Mouse (Mus musculus) midbrain, postnatal 0 days (tissue): Measurements from ENCODE around the gene Ccne1. TPM values are rescaled to one million over a fixed set of nuclear protein-coding genes. Genes with fewer than 3 reads are reported as not detected.

Source experiments
- ATAC-seq: fragments of 200-750 bp; cut with Nextera tagmentation; 2 replicates; pipeline ENCODE4 v1.8.0; 2017; ENCODE audit warnings: moderate number of reproducible peaks, mild to moderate bottlenecking, moderate TSS enrichment, moderate library complexity; ENCODE audit not compliant: low FRiP score
- DNase-seq: peaks from one replicate; pipeline ENCODE4 v3.0.0-alpha.2; 2015; ENCODE audit warnings: low spot score
- H3K27ac ChIP-seq: fragments of 300-500 bp; sonication (generic); 2 replicates; pipeline ENCODE4 v1.5.1; 2014; ENCODE audit warnings: low read depth, mild to moderate bottlenecking, low read length, mixed read lengths
- H3K27me3 ChIP-seq: fragments of 300-500 bp; sonication (generic); 2 replicates; pipeline ENCODE4 v1.6.1; 2014; ENCODE audit warnings: low read length, control low read depth, mixed read lengths; ENCODE audit not compliant: insufficient read depth
- H3K36me3 ChIP-seq: fragments of 300-500 bp; sonication (generic); 2 replicates; pipeline ENCODE4 v1.6.1; 2014; ENCODE audit warnings: low read length, control low read depth, mixed read lengths; ENCODE audit not compliant: insufficient read depth
- H3K4me1 ChIP-seq: fragments of 300-500 bp; sonication (generic); 2 replicates; pipeline ENCODE4 v1.6.1; 2014; ENCODE audit warnings: mild to moderate bottlenecking, control low read depth, antibody characterized with exemption, low read length, mixed read lengths; ENCODE audit not compliant: insufficient read depth
- H3K4me2 ChIP-seq: fragments of 300-500 bp; sonication (generic); 2 replicates; pipeline ENCODE4 v1.6.1; 2014; ENCODE audit warnings: low read depth, mild to moderate bottlenecking, low read length, mixed read lengths; ENCODE audit not compliant: poor library complexity, severe bottlenecking
- H3K4me3 ChIP-seq: fragments of 300-500 bp; sonication (generic); 2 replicates; pipeline ENCODE4 v1.5.1; 2014; ENCODE audit warnings: low read depth, mild to moderate bottlenecking, low read length, moderate library complexity
- H3K9ac ChIP-seq: fragments of 300-500 bp; sonication (generic); replicated peaks from 2 replicates; pipeline ENCODE4 v1.6.1; 2014; ENCODE audit warnings: mild to moderate bottlenecking, low read length, moderate library complexity, mixed read lengths; ENCODE audit not compliant: poor library complexity, severe bottlenecking
- H3K9me3 ChIP-seq: fragments of 300-500 bp; sonication (generic); 2 replicates; pipeline ENCODE4 v1.6.1; 2016; ENCODE audit warnings: low read length, control low read depth
- CTCF ChIP-seq: IDR thresholded peaks from 2 replicates; pipeline ENCODE4 v1.5.1; 2016; ENCODE audit warnings: antibody characterized with exemption, mild to moderate bottlenecking
- WGBS: fragments of 180-500 bp; shearing (Covaris S2); extraction: QIAGEN DNeasy Blood & Tissue Kit; methylation state at CpG from one replicate; pipeline ENCODE4 v1.1.7; 2014; 5-methylcytosine and 5-hydroxymethylcytosine counted together
- polyA plus RNA-seq: library from polyadenylated mRNA; unstranded; fragments of >200 nt; fragmentation: Nextera tagmentation; extraction: Ambion mirVana; gene quantifications from 2 replicates; pipeline ENCODE4 v1.2.1, GENCODE M21; 2015
- total RNA-seq: library from RNA; depleted of rRNA; stranded (reverse); fragments of >200 nt; gene quantifications from 2 replicates; pipeline ENCODE4 v1.2.3, GENCODE M21; 2014

Gene Ccne1
- total and polyA plus RNA-seq, 2 experiments from 2014 or later: 9.5 to 13.2 TPM

DNA sequence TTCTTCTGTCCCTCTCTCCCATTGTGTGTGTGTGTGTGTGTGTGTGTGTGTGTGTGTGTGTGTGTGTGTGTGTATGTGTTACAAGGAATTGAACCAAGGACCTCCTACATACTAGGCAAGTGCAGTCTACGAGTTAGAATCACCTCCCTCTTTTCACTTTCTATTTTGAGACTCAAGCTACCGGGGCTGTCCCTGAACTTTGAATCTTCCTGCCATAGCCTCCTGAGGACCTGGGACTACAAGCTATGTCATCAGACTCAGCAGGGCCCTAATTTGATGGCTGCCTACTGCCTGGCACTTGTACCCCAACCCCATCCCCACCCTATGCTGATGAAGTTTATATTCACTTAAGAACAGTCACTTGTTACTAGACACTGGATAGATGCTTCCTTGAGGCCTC is 18.9 kb downstream of the Ccne1 start:
- TF ChIP-seq CTCF: no peak
- Histone ChIP-seq H3K36me3 (no peaks in the 10 kb centered on the region), H3K4me3 (no peak overlapping the region), H3K4me1 (peaks cover 3% of the 10 kb centered on the region; the same call in 1 of the 2 replicates), H3K27ac (no peak overlapping the region), H3K9me3 (no peaks in the 10 kb centered on the region), H3K27me3 (peaks cover 12% of the 10 kb centered on the region), H3K9ac (no peak overlapping the region), H3K4me2 (no peak overlapping the region)
- 59% methylated on average over 2 of the region's 2 CpGs for WGBS
- DNase-seq (no peak), ATAC-seq (no peak)

DNA sequence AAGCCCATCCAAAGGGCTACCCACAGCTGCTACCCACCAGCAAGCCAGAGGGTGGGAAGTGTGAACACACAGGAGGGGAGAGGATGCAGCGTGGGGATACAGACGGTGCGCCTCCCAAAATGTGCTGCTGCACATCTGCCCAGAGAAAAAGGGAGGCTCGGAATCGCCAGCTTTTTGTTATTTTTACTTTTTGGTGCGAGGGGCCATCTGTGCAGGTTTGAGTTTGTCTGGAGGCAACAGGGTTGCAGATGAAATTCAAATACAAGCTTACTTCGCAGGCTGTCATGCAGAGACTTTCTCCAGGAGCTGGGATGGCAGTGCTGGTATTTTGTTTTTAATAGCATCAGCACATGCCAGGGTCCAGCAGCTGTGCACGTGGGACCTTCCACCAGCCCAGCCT is 19.5 kb downstream of the Ccne1 start:
- no peak overlapping the region for H3K27ac ChIP-seq
- ATAC-seq: no peak
- TF ChIP-seq CTCF: no peak
- no peaks in the 10 kb centered on the region for H3K36me3 ChIP-seq
- H3K27me3 ChIP-seq: peaks cover 12% of the 10 kb centered on the region
- H3K4me3 ChIP-seq: no peak overlapping the region
- no peaks in the 10 kb centered on the region for H3K9me3 ChIP-seq
- no peak overlapping the region for H3K4me2 ChIP-seq
- H3K4me1 ChIP-seq: peaks cover 3% of the 10 kb centered on the region; the same call in 1 of the 2 replicates
- DNase-seq: no peak
- H3K9ac ChIP-seq: no peak overlapping the region
- WGBS: 88% methylated on average over 8 of the region's 8 CpGs

DNA sequence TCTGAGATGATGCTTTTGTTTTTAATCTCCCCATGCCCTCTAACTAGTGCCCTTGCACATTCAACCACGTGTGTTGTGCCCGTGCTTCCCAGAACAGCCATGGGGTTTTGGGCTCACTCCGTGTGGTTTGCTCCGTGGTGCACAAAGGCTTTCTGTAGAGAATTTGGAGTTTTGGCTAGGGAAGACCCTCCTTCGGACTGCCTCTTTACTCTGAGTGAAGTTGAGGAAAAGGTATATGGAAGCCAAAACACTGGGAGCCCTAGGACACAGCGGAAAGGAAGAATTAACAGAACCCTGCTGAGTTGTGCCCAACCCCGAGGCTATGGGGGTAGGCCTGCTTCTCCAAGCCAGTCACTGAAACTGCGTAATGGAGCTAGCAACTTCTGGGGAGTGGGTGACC is 20.9 kb downstream of the Ccne1 start:
- ATAC-seq: no peak
- TF ChIP-seq CTCF: no peak
- Histone ChIP-seq H3K27me3 (peaks cover 12% of the 10 kb centered on the region), H3K27ac (no peak overlapping the region), H3K4me1 (peaks cover 3% of the 10 kb centered on the region; the same call in 1 of the 2 replicates), H3K4me2 (no peak overlapping the region), H3K9me3 (no peaks in the 10 kb centered on the region), H3K4me3 (no peak overlapping the region), H3K9ac (no peak overlapping the region), H3K36me3 (no peaks in the 10 kb centered on the region)
- DNase-seq: no peak
- WGBS: 38% methylated on average over 8 of the region's 8 CpGs

DNA sequence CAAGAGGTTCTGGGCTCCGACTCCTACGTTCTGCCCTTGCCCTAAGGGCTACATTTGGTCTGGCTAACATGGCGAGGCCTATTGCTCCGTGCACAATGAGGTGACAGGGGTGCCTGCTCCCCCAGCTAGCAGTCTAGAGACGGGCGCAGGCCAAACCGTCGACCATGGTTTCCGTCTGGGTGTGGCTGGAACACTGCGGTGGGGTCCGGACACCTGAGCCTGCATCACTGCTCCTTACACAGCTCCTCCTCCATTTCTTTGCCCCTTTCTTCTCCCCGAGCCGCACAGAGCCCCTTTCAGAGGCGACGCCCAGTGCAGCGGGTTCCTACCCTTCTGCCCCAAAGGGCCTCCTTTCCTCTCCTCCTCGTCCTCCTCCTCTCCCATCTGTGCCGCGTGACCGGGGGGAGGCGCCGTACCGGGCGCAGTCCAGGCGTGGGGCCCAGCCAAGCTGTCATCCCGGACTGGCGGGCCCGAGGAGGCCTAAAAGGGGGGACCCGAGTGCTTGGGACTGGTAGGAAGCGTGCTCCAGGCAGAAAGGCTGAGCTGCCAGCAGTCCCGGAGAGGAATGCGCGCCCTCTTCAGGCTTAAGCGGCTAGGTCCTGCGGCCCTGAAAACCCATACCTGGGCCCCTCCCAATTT is 21.6 kb downstream of the Ccne1 start:
- ATAC-seq (peak; percentile 18; the same call in 1 of the 2 replicates), DNase-seq (peak; percentile 39)
- H3K4me1 ChIP-seq: peaks cover 3% of the 10 kb centered on the region; the same call in 1 of the 2 replicates
- no peak overlapping the region for H3K9ac ChIP-seq
- peak overlapping the region; percentile 77 for H3K4me2 ChIP-seq
- peak overlapping the region; percentile 38 for H3K4me3 ChIP-seq
- peaks cover 12% of the 10 kb centered on the region for H3K27me3 ChIP-seq
- no peak overlapping the region for H3K27ac ChIP-seq
- WGBS: 2% methylated on average over 35 of the region's 35 CpGs
- H3K36me3 ChIP-seq: no peaks in the 10 kb centered on the region
- H3K9me3 ChIP-seq: no peaks in the 10 kb centered on the region
- peak; percentile 51 for TF ChIP-seq CTCF

DNA sequence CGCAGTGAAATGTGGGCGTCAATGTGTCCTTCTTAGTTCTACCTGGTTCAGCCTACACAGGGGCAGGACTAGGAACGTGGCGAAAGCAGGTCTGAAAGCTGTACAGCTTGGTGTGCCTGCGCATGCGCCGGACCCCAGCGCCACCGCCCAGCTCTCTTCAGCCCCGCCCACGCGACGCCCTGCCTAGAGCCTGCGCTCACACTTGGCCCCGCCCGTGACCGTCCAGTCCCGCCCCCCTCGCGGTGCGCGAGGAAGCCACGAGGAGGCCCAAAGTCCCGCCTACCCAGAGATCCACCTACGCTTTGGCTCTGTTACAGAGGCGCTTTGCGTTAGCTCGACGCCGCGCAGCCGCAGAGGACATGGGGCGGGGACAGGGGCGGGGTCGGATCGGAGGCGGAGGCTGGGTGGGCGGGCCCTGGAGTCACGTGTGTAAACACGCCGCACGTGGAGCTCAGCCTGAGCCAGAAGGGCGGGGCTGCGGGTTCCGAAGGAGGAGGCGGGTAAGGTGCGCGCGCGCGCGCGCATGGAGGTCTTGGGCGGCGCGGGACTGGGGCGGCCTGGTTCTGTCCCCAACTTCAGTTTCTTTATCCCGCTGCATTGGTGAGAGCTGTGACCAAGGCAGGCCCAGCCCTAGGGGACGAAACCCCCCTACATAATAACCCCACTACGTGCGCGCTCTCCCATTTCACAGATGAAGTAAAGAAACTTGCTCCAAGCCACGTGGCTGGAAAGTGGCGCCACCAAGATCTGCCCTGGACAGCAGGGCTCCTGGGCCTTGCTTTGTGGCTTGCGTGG is 22.4 kb downstream of the Ccne1 start:
- no peak overlapping the region for H3K27ac ChIP-seq
- TF ChIP-seq CTCF: peak; percentile 13; the same call in 1 of the 2 replicates
- H3K4me2 ChIP-seq: peak overlapping the region; percentile 77
- peak; percentile 98 for ATAC-seq
- no peaks in the 10 kb centered on the region for H3K36me3 ChIP-seq
- peaks cover 12% of the 10 kb centered on the region for H3K27me3 ChIP-seq
- WGBS: under 1% methylated on average over 63 of the region's 65 CpGs
- H3K4me3 ChIP-seq: peak overlapping the region; percentile 38
- peaks cover 3% of the 10 kb centered on the region; the same call in 1 of the 2 replicates for H3K4me1 ChIP-seq
- peak overlapping the region; percentile 55 for H3K9ac ChIP-seq
- no peaks in the 10 kb centered on the region for H3K9me3 ChIP-seq
- peak; percentile 99 for DNase-seq

DNA sequence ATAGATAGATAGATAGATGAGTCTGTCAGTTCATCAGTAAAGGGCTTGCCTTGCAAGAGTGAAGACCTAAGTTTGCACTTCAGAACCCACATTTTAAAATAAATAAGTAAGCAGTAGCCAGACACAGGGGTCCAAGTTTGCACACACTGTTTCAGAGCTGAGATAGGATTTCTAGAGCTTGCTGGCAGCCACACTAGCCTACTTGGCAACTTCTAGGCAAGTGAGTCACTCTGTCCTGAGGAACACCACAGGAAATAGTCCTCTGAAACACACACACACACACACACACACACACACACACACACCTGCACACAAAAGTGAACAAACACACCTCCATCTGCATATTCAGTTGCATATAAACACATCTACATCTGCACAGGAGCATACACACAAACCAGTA is 24.4 kb downstream of the Ccne1 start:
- no peaks in the 10 kb centered on the region for H3K36me3 ChIP-seq
- no peak overlapping the region for H3K9ac ChIP-seq
- DNase-seq (no peak), ATAC-seq (no peak)
- H3K4me3 ChIP-seq: no peak overlapping the region
- TF ChIP-seq CTCF: no peak
- H3K27ac ChIP-seq: no peak overlapping the region
- H3K9me3 ChIP-seq: no peaks in the 10 kb centered on the region
- H3K4me1 ChIP-seq: peaks cover 3% of the 10 kb centered on the region; the same call in 1 of the 2 replicates
- no peak overlapping the region for H3K4me2 ChIP-seq
- peaks cover 12% of the 10 kb centered on the region for H3K27me3 ChIP-seq
